Comparison of ENCODE assay signal across 20 mouse cellular contexts in the genomic region with DNA sequence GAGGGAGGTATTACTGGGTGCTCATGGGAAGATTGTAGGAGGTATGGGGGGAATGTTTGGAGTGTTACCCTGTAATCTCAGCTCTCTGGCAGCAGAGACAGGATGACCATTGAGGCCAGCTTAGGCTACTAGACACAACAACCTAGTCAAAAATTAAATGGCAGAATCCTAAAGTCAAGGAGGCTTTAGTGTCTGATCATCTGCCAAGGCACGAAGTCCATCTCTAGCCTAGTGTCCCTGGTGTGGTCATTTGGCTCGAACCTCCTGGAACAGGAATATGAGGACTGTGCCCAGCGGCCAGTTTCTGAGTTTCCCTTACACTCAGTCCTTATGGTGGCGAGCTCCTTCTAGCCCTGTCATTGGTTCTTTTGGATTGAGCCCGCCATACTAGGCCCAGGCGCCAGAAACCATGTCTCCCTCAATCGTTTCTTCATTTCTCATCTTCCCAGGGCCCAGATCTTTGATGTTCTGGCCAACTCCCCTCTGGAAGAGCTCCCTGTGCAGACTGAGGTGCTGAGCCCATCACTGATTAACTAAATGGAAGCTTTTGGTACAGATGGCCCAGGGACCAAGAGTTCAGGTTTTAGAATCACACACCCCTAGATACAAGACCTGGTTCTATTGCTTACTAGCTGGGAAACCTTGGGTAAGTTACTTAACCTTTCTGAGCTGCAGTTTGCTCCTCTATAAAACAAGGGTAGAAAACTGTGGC. TPM values are rescaled to one million over a fixed set of nuclear protein-coding genes. Genes with fewer than 3 reads are reported as not detected.
DNase-seq lines count a peak whose midpoint lies in the region; ATAC-seq and TF ChIP-seq lines count a peak whose summit lies in the region.
"Had no signal": no experiment of that assay in that cellular context is flagged by ENCODE, and none has a peak within 500 bp of the region (broad histone marks: within the 10 kb centered on the region; RNA-seq: fewer than 3 reads in every experiment).

No protein-coding gene starts in this region.

- peaks cover 22% of the 10 kb centered on the region; the same call in 1 of the 2 replicates for H3K4me1 ChIP-seq in heart, embryonic 11.5 days (ENCODE audit: control insufficient read depth, insufficient read depth, low read length)
- peaks cover 10% of the 10 kb centered on the region; the same call in 1 of the 2 replicates for H3K4me1 ChIP-seq in kidney, adult 2 months (ENCODE audit: control insufficient read depth, insufficient read depth, low read length)
- no peaks in the 10 kb centered on the region for H3K4me1 ChIP-seq in kidney, embryonic 14.5 days (ENCODE audit: control insufficient read depth, insufficient read depth, low read length)
- peaks cover 25% of the 10 kb centered on the region for H3K4me1 ChIP-seq in heart, postnatal 0 days (ENCODE audit: control insufficient read depth, insufficient read depth)
- peaks cover 11% of the 10 kb centered on the region; the same call in 1 of the 2 replicates for H3K4me1 ChIP-seq in liver, embryonic 15.5 days (replicated peaks)
- H3K4me1 ChIP-seq: embryonic facial prominence, embryonic 13.5 days; neural tube, embryonic 15.5 days had no signal

- H3K9me3 ChIP-seq in heart, embryonic 11.5 days (replicated peaks; ENCODE audit: control insufficient read depth, low read length) = no peaks in the 10 kb centered on the region
- H3K9me3 ChIP-seq in kidney, embryonic 14.5 days (ENCODE audit: control insufficient read depth, low read length) = no peaks in the 10 kb centered on the region
- no peaks in the 10 kb centered on the region for H3K9me3 ChIP-seq in heart, postnatal 0 days (replicated peaks; ENCODE audit: control insufficient read depth, low read length)
- no peaks in the 10 kb centered on the region for H3K9me3 ChIP-seq in liver, embryonic 15.5 days (replicated peaks)
- H3K9me3 ChIP-seq: embryonic facial prominence, embryonic 13.5 days; G1E; limb, embryonic 12.5 days; neural tube, embryonic 15.5 days had no signal

- H3K27me3 ChIP-seq in heart, embryonic 11.5 days (ENCODE audit: control insufficient read depth, insufficient read depth, low read length) = no peaks in the 10 kb centered on the region
- no peaks in the 10 kb centered on the region for H3K27me3 ChIP-seq in kidney, adult 2 months (replicated peaks; ENCODE audit: control insufficient read depth, insufficient read depth, low read length)
- H3K27me3 ChIP-seq in kidney, embryonic 14.5 days (ENCODE audit: control insufficient read depth, insufficient read depth, low read length) = no peaks in the 10 kb centered on the region
- no peaks in the 10 kb centered on the region for H3K27me3 ChIP-seq in heart, postnatal 0 days (ENCODE audit: control insufficient read depth, insufficient read depth, low read length)
- no peaks in the 10 kb centered on the region; the same call in 1 of the 2 replicates for H3K27me3 ChIP-seq in liver, embryonic 15.5 days
- H3K27me3 ChIP-seq: embryonic facial prominence, embryonic 13.5 days; limb, embryonic 12.5 days; neural tube, embryonic 15.5 days had no signal

- ATAC-seq in heart, embryonic 11.5 days (replicated peaks; ENCODE audit: insufficient number of reproducible peaks, low FRiP score, low TSS enrichment) = no peak
- ATAC-seq in kidney, embryonic 14.5 days (ENCODE audit: low FRiP score, low TSS enrichment) = no peak
- no peak for ATAC-seq in heart, postnatal 0 days (ENCODE audit: insufficient read depth, low read depth)
- ATAC-seq in liver, embryonic 15.5 days (ENCODE audit: insufficient read depth) = 0 out of 2 replicates have a peak, but pooled peaks have one; percentile 46
- ATAC-seq: activated CD4-positive, CD25-positive, alpha-beta regulatory T cell, adult 4 months; midbrain, embryonic 16.5 days had no signal

- no peak for DNase-seq in heart, postnatal 4 days
- DNase-seq in kidney, adult 2 months = peak; percentile 92
- DNase-seq in heart, postnatal 0 days (ENCODE audit: low spot score) = no peak
- DNase-seq in urinary bladder, postnatal 36 days (ENCODE audit: low spot score in 2 of 2) = no peak
- no peak for DNase-seq in adrenal gland, adult 18-20 months (ENCODE audit: low spot score in 2 of 2)
- DNase-seq: gastrocnemius, postnatal 36 days; thymus, postnatal 25 days had no signal

- no peak overlapping the region for H3K9ac ChIP-seq in heart, embryonic 11.5 days (ENCODE audit: low read depth, low read length)
- no peak overlapping the region for H3K9ac ChIP-seq in kidney, embryonic 14.5 days (ENCODE audit: low read depth, low read length)
- no peak overlapping the region for H3K9ac ChIP-seq in heart, postnatal 0 days (replicated peaks; ENCODE audit: low read depth, low read length)
- no peak overlapping the region for H3K9ac ChIP-seq in liver, embryonic 15.5 days
- H3K9ac ChIP-seq: embryonic facial prominence, embryonic 13.5 days; forebrain, postnatal 0 days; limb, embryonic 12.5 days; lung, embryonic 14.5 days; neural tube, embryonic 15.5 days had no signal

- H3K27ac ChIP-seq in heart, embryonic 11.5 days (ENCODE audit: low read depth, low read length) = peak overlapping the region; percentile 70
- peak overlapping the region; percentile 94 for H3K27ac ChIP-seq in kidney, adult 2 months (ENCODE audit: insufficient read depth, low read depth, low read length)
- no peak overlapping the region for H3K27ac ChIP-seq in kidney, embryonic 14.5 days (ENCODE audit: low read depth, low read length)
- H3K27ac ChIP-seq in heart, postnatal 0 days (ENCODE audit: low read depth) = peak overlapping the region; percentile 78
- H3K27ac ChIP-seq in liver, embryonic 15.5 days (replicated peaks) = no peak overlapping the region
- H3K27ac ChIP-seq: embryonic facial prominence, embryonic 13.5 days; limb, embryonic 12.5 days; neural tube, embryonic 15.5 days had no signal

- no peak overlapping the region for H3K4me3 ChIP-seq in heart, embryonic 11.5 days (ENCODE audit: low read depth, low read length)
- H3K4me3 ChIP-seq in kidney, adult 2 months (ENCODE audit: insufficient read depth, low read depth, low read length) = no peak overlapping the region
- no peak overlapping the region for H3K4me3 ChIP-seq in kidney, embryonic 14.5 days (ENCODE audit: low read length)
- no peak overlapping the region for H3K4me3 ChIP-seq in heart, postnatal 0 days (ENCODE audit: low read depth, low read length)
- no peak overlapping the region for H3K4me3 ChIP-seq in liver, embryonic 15.5 days (replicated peaks)
- H3K4me3 ChIP-seq: embryonic facial prominence, embryonic 13.5 days; limb, embryonic 12.5 days; neural tube, embryonic 15.5 days had no signal

- TF ChIP-seq EP300 in heart, postnatal 0 days (IDR thresholded peaks at IDR 0.05; ENCODE audit: low read depth) = no peak

- 90% methylated on average over 7 of the region's 7 CpGs for WGBS in heart, embryonic 11.5 days (ENCODE audit: insufficient replicate concordance)
- 54% methylated on average over 7 of the region's 7 CpGs for WGBS in kidney, adult 2 months
- WGBS in kidney, embryonic 14.5 days = 91% methylated on average over 7 of the region's 7 CpGs
- WGBS in heart, postnatal 0 days = 89% methylated on average over 7 of the region's 7 CpGs
- 67% methylated on average over 7 of the region's 7 CpGs for WGBS in liver, embryonic 15.5 days (ENCODE audit: insufficient replicate concordance)

- no peak for TF ChIP-seq CTCF in kidney, adult 2 months (conservative IDR thresholded peaks at IDR 0.05; ENCODE audit: insufficient read depth, insufficient read length, low read depth, low read length)
- TF ChIP-seq CTCF in heart, postnatal 0 days (IDR thresholded peaks at IDR 0.05; ENCODE audit: low read depth) = no peak

- no peak for TF ChIP-seq POLR2A in kidney, adult 2 months (IDR thresholded peaks at IDR 0.05; ENCODE audit: low read depth, low read length)

- H3K4me2 ChIP-seq in heart, embryonic 11.5 days = no peak overlapping the region
- no peak overlapping the region for H3K4me2 ChIP-seq in kidney, embryonic 14.5 days (replicated peaks; ENCODE audit: low read depth, low read length)
- no peak overlapping the region for H3K4me2 ChIP-seq in heart, postnatal 0 days (ENCODE audit: low read depth, low read length)
- H3K4me2 ChIP-seq in liver, embryonic 15.5 days = no peak overlapping the region
- H3K4me2 ChIP-seq: embryonic facial prominence, embryonic 13.5 days; limb, embryonic 12.5 days; lung, embryonic 14.5 days; neural tube, embryonic 15.5 days had no signal

- H3K36me3 ChIP-seq in heart, embryonic 11.5 days (ENCODE audit: control insufficient read depth, insufficient read depth, low read length) = no peaks in the 10 kb centered on the region
- H3K36me3 ChIP-seq in kidney, adult 2 months (ENCODE audit: control insufficient read depth, insufficient read depth, low read length) = no peaks in the 10 kb centered on the region
- no peaks in the 10 kb centered on the region for H3K36me3 ChIP-seq in kidney, embryonic 14.5 days (ENCODE audit: control insufficient read depth, insufficient read depth, low read length)
- no peaks in the 10 kb centered on the region for H3K36me3 ChIP-seq in heart, postnatal 0 days (replicated peaks; ENCODE audit: control insufficient read depth, insufficient read depth, low read length)
- no peaks in the 10 kb centered on the region for H3K36me3 ChIP-seq in liver, embryonic 15.5 days (replicated peaks)
- H3K36me3 ChIP-seq: embryonic facial prominence, embryonic 13.5 days; G1E; limb, embryonic 12.5 days; neural tube, embryonic 15.5 days had no signal

RNA-seq across cellular contexts. Expression of a gene that starts 10.3 kb away (rescaled TPM):
- polyA plus RNA-seq in heart, embryonic 11.5 days (2014; fragmentation: Nextera tagmentation; extraction: Ambion mirVana) = 2.4 and 2.7 TPM in 2 replicates
- under 1 TPM; 0.14 to 0.19 TPM for total RNA-seq in heart, postnatal 4 days (2021)
- 5.2 and 5.6 TPM in 2 replicates for polyA plus RNA-seq in kidney, adult 2 months (2012; rRNA removed)
- 0.05 TPM in 1 of 2 replicates, not detected in the other for polyA plus RNA-seq in kidney, embryonic 14.5 days (2014; fragmentation: Nextera tagmentation; extraction: Ambion mirVana)
- total RNA-seq in heart, postnatal 0 days (2014; rRNA removed; ENCODE audit: low replicate concordance) = 0.11 TPM in 1 of 2 replicates, not detected in the other
- 0.22 TPM in 2 replicates for polyA plus RNA-seq in heart, postnatal 0 days (2015; fragmentation: Nextera tagmentation; extraction: Ambion mirVana)
- polyA plus RNA-seq in liver, embryonic 15.5 days (2015; fragmentation: Nextera tagmentation; extraction: Ambion mirVana) = 0.06 and 0.07 TPM in 2 replicates
- under 1 TPM; 0.33 to 0.51 TPM for total RNA-seq in adrenal gland, adult 18-20 months (2021)
- total RNA-seq: megakaryocyte-erythroid progenitor cell, adult 5-6 weeks had no signal
- polyA plus RNA-seq: G1E had no signal

RNA-seq across cellular contexts. Expression of a gene that starts 28.3 kb away (rescaled TPM):
- polyA plus RNA-seq in heart, embryonic 11.5 days (2014; fragmentation: Nextera tagmentation; extraction: Ambion mirVana) = 0.16 and 0.31 TPM in 2 replicates
- total RNA-seq in heart, postnatal 4 days (2021) = under 1 TPM; 0.43 TPM
- polyA plus RNA-seq in kidney, adult 2 months (2012; rRNA removed) = 0.39 and 0.49 TPM in 2 replicates
- polyA plus RNA-seq in kidney, embryonic 14.5 days (2014; fragmentation: Nextera tagmentation; extraction: Ambion mirVana) = not detected in 2 replicates
- 8.3 TPM in 1 of 2 replicates, not detected in the other for total RNA-seq in heart, postnatal 0 days (2014; rRNA removed; ENCODE audit: low replicate concordance)
- polyA plus RNA-seq in heart, postnatal 0 days (2015; fragmentation: Nextera tagmentation; extraction: Ambion mirVana) = 0.48 and 0.84 TPM in 2 replicates
- 0.17 and 0.23 TPM in 2 replicates for polyA plus RNA-seq in liver, embryonic 15.5 days (2015; fragmentation: Nextera tagmentation; extraction: Ambion mirVana)
- total RNA-seq in adrenal gland, adult 18-20 months (2021) = 1 to 10 TPM; 2.4 to 2.5 TPM
- total RNA-seq: G1E; megakaryocyte-erythroid progenitor cell, adult 5-6 weeks had no signal
- polyA plus RNA-seq: activated CD4-positive, CD25-positive, alpha-beta regulatory T cell, adult 4 months; G1E; hindbrain, embryonic 11.5 days; limb, embryonic 12.5 days had no signal

Comparison
In these comparisons a context has a peak if more than half of its experiments do, and no peak if none do; other contexts are left out.
1. H3K27ac ChIP-seq: peak in heart, embryonic 11.5 days (single experiment), kidney, adult 2 months (single experiment) and heart, postnatal 0 days (single experiment); none in kidney, embryonic 14.5 days (single experiment) and liver, embryonic 15.5 days (single experiment).